Mouse (Mus musculus): Measurements from ENCODE around the gene Six4.

GRCm38 (mm10) chr12:73160341-73160740 lies 47.1 kb upstream of the Six4 start:
- TF ChIP-seq POLR2A (IDR thresholded peaks at IDR 0.05; ENCODE audit: extremely low read depth, insufficient read depth, low read length) (no peak), CTCF (IDR thresholded peaks at IDR 0.05; ENCODE audit: low read depth, low read length) (no peak)
